Mouse (Mus musculus) gonadal fat pad, adult 2 months (tissue): ENCODE data around the gene Ctbs. TPM values are rescaled to one million over a fixed set of nuclear protein-coding genes. Genes with fewer than 3 reads are reported as not detected.

ENCODE experiments used
- DNase-seq: peaks from one replicate; pipeline ENCODE4 v3.0.0-alpha.2; 2012; ENCODE audit warnings: low read depth
- polyA plus RNA-seq: library from polyadenylated mRNA; depleted of rRNA; stranded (reverse); fragments of >200 nt; gene quantifications from 2 replicates; pipeline ENCODE4 v1.2.3, GENCODE M21; 2012

The Ctbs gene
- polyA plus RNA-seq, 1 experiment: 7.3 TPM

DNA sequence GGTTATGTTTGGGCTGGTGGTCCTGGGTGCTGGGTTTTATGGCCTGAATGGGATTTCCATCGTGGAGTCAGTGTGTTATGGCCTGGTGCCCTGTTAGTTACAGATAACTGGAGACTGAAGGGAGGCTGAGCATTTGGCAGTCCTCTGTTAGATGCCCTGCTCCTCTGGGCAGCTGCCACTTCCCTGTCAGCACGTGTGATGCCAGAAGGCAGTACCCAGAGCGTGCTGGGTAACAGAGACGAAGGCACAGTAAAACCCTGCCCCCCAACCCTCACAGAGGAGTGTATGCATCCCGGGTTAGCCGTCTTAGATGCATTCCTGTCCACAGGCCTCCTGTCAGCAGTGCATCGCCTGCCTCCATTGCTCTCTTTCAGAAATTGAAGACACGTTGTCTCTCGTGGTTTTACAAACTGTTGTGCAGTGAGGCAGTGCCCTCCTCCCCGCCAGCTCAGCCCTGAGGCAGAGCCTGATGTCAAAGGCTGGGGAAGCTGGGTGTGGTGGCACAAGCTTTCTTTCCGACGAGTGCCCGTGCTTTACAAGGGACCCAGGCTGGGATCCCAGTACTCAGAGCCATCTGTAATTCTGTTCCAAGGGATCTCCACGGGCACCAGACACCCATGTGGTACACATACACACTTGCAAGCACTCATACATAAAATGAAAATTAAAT, 15.8 kb upstream of the Ctbs start:
- DNase-seq: no peak

DNA sequence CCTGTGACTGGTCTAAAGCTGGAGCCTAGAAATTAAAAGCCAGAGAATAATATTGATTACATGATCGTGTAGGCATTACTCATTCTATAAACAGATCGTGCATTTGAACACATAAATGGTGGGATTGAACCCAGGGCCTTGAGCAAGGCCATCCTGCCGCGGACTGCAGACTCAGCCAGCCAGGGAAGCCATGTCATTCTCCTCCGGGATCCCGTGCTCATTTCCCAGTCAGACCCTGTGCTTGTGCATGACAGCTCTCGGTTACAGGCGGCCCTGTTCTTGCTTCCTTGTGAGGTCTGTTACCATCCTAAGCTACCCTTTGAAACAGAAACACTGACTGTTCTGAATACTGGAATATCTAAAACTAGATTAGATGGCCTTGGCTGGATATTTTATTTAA, 14.9 kb upstream of the Ctbs start:
- no peak for DNase-seq

DNA sequence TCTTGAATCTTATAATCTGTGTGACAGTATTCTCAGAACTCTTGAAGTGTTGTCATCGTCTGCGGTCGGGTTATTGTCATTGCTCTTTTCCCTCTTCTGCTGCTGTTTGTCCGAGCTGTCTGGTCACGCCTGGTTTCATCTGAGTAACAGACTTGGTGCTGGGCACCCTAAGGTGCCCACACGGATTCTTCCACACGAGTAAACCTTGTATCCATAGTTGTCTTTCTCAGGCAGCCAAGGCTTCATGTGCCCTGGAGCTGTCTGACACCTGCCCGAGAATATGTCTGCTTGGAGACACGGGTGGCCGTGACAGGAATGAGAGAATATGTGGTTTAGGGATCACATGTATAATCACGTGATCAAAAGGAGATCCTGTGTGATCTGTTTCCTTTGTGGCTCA, 14.1 kb upstream of the Ctbs start:
- DNase-seq: no peak

DNA sequence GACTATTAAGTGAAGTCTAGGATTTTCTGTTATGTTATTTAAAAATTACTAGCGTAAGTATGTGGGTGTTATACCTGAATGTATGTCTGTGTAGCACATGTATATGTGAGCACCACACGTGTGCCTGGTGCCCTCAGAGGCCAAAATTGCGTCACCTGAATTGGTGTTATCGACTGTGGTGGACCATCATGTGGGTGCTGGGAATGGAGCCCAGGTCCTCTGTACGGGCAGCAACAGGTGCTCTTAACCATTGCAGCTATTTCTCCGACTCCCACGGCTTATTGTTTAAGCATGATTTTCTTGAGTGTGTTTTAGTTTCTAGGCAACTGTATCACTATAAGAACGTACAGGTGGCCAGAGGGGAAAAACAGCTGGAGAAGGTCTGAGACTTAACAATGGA, 13.5 kb upstream of the Ctbs start:
- DNase-seq: no peak

DNA sequence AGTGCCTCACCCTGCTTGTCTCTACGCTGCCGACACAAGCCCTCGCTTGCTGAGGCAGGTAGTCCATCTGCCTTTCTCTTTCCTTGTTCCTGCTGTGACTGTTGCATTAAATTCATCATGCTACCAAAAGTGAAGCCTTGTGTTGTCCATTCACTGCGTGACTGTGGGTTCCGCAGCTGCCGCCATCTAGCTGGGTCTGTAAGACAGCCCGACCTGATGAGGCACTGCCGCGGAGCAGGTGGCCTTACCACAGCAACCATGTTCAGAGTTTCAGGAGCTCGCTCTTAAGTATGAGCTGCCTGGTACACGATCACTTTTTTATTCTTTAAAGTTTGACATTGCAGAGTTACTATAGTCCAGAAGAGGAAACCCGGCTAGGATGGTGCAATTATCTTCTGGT, 9.6 kb upstream of the Ctbs start:
- no peak for DNase-seq

DNA sequence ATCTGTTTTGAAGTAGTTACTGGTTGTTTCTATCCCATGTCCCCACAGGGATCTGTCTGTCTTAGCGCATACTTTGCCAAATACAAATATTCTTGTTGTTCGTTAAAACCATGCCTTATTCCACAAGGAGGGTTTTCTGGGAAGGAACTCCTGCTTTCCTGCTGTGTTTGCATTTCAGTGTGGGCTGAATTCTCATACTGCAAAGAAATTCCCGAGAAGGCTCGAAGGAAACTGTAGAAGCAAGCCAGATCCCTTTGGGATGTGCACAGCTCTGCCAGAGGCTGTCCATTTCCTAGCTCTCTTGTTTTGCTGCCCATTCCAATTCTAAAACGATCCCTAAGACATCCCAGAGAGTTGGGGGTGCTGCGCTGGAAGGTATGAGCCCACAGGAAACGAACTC, 9.2 kb upstream of the Ctbs start:
- DNase-seq: no peak

DNA sequence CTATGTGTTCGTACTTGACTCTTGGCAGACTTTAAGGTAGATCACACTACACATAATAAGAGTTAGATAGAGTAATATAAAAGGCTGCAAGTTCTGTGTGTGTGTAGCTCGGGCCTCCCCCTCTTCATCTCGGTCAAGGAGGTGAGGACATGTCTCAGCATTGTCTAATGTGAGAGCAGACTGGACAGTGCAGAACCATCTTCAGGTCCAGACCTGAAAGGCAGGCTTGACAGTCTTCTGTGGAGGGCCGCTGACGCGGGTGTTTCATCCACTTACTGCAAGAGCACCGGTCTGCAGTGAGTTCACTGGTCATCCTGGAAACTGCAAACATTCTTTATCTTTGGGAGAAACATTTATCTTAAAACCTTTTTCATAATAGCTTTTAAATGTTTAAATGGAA, 7.1 kb upstream of the Ctbs start:
- no peak for DNase-seq

DNA sequence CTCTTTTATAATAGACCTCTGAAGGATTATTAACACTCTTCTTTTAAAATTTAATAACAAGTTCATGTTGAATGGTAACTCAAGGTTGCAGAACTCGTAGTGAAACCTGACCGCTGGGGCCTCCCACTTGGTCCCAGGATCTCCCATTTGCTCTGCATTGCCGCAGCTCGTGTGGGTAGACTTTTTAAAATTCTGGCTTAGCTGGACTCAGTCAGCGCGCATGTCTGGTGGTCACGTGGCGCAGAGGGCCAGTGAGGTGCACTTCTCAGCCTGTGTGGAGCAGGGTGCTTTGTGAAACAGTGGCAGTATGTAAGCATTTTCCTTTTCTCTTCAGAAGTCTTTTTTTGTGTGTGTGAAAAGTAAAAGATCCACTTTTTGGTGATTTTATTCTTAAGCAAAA, 6.7 kb upstream of the Ctbs start:
- DNase-seq: no peak

DNA sequence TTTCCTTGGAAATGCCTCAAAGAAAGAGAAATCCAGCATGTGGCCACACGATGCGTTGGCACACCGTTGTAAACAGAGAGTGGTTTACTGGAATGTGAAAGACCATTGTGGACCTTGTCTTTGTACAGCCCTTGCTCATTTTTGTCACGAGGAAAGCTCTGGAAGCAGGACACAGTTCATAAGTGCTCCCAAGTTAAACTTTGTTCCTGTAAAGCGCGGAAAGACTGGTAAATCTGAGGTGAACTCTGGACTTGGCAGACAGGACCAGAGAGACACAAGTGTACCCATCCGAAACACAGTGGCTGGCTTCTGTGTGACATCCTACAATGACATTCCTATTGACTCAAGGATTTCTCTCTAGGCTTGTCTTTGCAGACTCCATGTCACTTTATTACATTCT, 6.2 kb upstream of the Ctbs start:
- DNase-seq: no peak

DNA sequence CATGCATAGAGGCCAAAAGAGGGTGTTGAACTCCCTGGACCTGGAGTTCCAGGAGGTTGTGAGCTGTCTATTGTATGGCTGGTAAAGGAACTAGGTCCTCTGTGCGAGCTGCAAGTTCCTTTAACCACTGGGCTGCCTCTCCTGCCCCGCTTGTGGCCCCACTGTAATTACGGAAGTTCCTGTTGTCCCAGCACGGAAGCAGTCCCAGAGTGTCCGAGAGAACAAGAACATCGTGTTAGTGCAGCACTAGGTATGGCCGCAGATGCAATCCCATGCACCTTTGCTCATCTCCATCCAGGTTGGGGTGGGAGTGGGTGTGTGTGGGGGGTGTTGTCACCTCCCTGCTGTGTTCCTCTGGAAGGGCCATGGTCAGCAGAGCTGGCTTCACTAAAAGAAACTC, 4.7 kb upstream of the Ctbs start:
- no peak for DNase-seq

DNA sequence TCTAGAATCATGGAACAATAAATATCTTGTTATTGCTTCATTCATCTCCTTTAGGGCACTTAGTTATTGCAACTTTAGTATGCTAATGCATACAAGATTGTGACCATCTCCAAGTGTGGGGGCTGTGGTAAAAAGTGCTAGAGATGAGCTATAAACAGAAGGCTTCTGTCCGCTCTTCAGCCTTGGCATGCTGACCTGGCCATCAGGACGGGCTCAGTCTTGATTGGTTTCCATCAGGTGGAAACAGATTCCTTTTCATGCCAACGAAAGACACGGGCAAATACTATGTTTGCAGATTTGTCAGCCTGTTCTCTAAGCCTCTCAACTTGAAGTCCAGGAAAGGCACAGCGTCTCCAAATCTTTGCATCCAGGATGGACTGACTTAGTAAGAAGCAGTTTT, 2.4 kb upstream of the Ctbs start:
- no peak for DNase-seq

DNA sequence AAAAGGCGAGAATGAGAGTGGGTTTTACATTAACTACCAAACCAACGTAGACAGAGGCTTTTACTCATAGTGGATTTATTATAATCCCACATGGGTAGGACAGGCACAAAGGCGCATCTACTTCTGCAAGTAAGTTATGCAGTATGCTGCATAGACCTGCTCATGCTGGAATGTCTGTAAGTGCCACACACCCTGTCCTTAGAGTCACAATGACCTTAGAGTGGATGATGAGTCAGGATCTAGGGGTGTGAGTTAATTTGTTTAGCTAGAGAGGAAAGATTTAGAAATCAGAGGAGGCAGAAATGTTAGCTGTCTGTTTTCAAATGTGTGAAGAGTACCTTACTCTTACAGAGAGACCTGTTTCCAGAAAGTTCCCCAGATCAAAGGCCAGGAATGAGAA, 2.0 kb upstream of the Ctbs start:
- DNase-seq: no peak

DNA sequence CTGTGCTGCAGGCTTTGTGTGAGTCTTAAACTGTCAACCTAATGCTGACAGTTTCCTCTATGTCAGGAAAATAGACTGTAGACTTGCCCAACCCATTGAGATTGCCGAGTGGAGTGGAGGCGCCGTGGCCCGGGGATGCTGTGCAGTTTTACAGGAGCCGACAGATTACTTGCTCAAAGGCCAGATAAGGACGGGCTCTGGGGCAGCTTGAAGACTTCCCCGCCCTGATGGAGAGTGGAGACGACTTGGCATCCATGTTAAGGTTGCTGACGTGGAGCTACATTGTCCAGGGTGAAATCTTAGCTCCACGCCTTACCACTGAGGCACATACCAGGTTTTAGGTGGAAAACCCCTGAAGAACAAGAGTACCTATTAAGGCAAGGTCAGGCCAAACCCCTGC, 1.2 kb upstream of the Ctbs start:
- no peak for DNase-seq

DNA sequence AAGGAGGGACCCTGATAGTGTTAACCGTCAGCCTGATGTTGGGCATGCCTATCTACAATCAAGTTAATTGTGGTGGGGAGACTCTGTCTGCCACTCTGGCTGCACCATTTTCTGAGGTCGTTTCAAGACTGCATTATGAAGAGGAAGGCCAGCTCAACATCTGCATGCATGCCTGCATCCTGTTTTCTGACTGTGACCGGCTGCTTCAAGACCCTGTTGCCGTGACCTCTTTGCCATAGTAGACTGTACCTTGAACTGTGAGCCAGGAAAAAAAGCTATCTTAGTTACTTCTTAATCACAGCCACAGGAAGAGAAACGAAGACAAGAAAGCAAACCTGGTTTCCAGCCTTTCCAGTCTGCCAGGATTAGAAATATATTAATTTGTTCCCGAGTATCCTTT, 626 bp upstream of the Ctbs start:
- no peak for DNase-seq

DNA sequence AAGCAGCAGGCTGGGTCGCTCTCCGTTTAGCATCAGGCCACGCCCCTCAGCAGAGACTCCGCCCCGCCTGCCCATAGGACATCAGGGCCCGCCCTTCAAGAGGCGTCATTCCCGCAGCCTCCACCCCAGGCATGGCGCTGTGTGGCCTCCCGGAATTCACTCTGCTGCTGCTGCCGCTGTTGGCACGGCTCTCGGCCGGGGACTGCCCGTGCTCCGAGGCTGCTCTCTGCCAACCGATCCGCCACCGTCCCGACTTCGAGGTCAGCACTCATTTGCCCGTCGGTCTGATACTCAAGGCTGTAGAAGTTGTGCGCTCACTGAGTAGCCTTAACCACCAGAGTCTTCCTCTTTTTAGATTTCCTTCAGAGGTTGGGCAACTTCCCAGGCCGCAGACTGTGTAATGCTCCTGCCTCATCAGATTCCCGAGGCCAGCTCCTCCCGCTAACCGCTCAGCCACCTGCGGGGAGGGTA, 811 bp downstream of the Ctbs start:
- peak; percentile 50 for DNase-seq

DNA sequence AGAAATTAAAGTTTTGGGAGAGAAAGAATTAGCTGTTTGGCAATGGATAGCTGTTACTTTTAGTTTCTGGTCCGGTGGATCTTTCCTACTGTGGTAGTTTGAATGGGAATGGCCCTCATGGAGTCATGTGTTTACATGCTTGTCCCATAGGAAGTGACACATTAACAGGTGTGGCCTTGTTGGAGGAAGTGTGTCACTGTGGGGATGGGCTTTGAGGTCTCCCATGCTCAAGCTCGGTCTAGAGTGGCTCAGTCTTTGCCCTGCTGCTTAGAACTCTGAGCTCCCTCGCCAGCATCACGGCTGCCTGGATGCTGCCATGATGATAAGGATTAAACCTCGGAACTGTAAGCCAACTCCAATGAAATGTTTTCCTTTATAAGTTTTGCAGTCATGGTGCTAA, 1.8 kb downstream of the Ctbs start:
- no peak for DNase-seq

DNA sequence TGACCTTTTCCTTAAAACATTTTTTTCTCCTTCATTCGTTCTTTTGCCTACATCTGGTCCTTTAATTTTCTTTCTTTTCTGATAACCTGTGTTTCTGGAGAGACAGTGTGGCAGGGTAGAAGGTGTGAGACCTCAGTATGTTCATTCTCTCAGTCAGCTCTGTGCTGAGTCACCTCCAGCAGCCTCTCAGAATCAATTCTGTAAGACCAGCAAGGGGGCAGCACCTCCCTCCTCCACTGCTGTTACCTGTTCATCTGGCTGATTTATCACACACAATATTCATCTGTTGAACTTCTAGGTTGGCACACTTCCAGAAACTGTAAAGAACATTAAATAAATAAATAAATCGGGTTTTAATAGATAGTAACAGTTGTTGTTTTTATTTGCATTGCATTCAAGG, 13.3 kb downstream of the Ctbs start:
- no peak for DNase-seq

DNA sequence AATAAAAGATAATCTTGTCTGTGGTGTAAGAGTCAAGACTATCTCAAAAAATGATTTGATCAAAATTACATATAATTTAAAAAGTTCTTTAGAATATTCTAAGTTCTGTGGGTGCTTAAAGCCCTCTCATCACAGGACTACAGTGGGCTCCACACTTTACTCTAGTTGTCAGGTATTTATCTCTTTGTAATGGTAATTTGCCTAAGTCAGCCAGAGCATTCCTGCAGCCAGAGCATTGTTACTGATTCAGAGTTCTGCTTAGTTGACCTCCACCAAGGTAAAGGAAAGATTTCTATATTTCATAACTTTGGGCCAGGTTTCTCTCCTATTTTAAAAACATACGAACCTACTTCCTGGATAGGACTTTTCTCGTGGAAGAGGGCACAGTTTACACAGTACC, 19.6 kb downstream of the Ctbs start:
- DNase-seq: no peak

DNA sequence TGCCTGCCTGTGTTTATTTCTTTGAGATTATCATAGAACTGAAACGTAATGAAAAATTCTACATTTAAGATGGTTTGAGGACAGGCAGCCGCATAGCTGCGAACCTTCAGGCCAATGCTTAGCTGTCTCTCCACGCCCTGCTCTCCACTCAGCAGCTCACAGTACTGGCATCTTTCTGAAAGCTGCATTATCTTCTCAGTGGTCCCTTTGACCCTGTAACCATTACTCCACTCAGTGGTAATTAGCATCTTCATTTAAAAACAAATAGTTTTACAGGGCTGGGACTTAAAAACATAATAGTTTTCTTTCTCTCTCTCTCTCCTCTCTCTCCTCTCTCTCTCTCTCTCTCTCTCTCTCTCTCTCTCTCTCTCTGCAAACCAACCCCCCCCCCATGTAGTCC, 23.1 kb downstream of the Ctbs start:
- no peak for DNase-seq

DNA sequence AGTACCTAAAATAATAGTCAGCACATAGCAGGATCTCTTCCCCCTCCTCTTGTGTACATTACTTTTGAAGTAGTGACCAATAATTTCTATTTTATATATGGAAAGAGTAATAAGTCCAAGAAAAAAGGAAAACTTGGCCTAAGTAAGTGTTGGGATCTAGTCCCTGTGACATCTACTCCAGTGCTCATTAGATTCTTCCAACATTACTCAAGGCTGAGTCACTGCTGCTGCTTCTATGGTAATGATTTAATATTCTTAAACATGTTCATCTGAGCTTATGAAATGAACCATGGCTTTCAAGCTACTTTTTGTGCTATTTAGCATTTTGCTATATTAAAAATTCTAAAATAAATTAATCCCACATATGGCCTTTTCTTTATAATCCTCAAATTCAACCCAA, 24.1 kb downstream of the Ctbs start:
- DNase-seq: no peak

DNA sequence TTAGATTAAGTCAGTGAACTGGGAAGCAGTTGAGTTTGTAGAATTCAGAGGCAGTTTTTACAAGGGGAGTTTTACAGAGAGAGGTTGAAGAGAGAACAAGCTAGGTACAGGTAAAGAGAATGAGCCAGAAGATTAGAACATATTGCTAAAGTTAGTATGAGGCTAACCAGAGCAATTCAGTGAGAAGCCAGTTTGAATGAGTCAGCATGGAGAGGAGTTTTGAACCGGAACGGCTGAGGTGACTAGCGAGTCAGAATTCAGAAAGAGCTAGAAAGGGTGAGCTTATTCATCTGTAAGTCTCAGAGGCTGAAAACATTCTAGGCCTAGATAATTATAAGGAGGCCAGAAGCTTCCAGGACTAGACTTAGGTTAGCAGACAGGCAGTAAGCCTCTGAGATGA, 24.8 kb downstream of the Ctbs start:
- no peak for DNase-seq

DNA sequence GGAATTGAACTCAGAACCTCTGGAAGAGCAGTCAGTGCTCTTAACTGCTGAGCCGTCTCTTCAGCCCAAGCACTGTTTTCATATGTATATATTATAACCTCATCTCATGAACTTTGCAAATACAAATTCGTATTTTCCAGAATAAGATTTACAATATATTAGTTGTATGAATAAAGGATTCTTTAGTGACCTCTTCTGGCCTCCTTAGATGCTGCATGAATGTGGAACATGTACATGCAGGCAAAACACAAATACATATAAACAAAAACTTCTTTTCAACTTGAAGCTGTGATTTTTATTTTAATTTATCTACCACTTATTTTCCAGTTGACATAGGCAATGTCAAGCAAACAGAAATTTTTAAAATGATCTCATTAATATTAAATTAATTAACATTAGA, 32.4 kb downstream of the Ctbs start:
- DNase-seq: no peak

DNA sequence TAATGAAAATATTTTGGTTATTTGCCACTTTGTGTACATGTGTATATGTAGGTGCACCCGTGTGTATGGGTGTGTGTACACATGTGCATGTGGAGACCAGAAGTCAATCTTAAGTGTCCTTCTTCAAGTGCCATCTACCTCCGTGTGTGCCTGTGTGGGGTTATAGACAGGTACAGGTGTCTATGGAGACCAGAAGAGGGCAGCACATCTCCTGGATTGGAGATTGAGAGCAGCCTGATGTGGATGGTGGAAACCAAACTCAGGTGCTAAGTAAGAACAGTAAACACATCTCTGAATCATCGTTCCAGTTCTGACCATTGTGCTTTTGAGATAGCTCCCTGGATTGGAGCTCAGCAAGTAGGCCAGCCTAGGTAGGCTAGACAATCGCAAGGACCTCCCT, 36.9 kb downstream of the Ctbs start:
- no peak for DNase-seq

DNA sequence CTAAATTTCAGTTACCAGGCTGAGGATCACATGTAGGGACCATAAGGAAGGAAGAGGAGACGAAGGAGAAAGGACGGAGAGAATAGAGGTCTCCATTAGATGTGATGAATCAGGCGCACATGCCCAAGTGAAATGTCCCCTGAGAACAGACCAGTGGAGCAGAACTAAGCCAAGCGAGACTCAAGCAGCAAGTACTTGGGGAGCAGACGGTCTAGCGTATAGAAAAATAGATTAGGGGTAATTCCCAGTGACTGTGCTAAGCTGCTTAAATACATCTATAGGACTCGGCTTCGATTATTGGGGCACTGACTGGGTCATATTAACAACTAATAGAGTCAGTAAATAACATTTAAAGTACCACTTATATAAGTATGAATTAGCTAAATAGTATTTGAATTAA, 45.3 kb downstream of the Ctbs start:
- DNase-seq: no peak

DNA sequence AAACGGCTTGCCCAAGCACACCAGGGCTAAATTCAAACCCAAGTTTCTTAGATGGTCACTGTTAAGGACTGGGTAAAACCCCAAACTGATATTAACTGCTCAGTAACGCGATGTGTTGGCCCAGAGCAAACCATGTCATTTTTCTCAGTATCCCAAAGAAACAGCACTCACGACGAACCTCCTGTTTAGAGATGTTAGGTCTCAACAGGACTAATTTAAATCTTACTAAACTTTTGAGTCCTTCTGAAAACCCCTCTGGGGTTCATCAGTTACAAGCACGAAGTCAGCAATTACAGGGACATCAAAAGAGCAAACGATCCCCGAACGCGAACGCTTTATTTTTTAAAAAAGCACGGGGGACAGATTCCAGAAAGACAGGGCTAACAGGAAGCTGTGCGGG, 49.4 kb downstream of the Ctbs start:
- DNase-seq: no peak
